Mouse (Mus musculus) kidney, embryonic 15.5 days (tissue): Measurements from ENCODE around the gene Tmem259. TPM values are rescaled to one million over a fixed set of nuclear protein-coding genes. Genes with fewer than 3 reads are reported as not detected.

Experiments
- ATAC-seq: fragments of 200-750 bp; cut with Nextera tagmentation; replicated peaks from 2 replicates; pipeline ENCODE4 v1.8.0; 2017; ENCODE audit warnings: moderate TSS enrichment; ENCODE audit not compliant: low FRiP score
- H3K27ac ChIP-seq: fragments of 300-500 bp; sonication (generic); 2 replicates; pipeline ENCODE4 v1.5.1; 2015; ENCODE audit warnings: mild to moderate bottlenecking, inconsistent platforms
- H3K27me3 ChIP-seq: fragments of 300-500 bp; sonication (generic); 2 replicates; pipeline ENCODE4 v1.6.1; 2015; ENCODE audit warnings: inconsistent platforms
- H3K36me3 ChIP-seq: fragments of 300-500 bp; sonication (generic); 2 replicates; pipeline ENCODE4 v1.6.1; 2015; ENCODE audit warnings: inconsistent platforms
- H3K4me1 ChIP-seq: fragments of 300-500 bp; sonication (generic); 2 replicates; pipeline ENCODE4 v1.6.1; 2015; ENCODE audit warnings: inconsistent platforms
- H3K4me2 ChIP-seq: fragments of 300-500 bp; sonication (generic); 2 replicates; pipeline ENCODE4 v1.6.1; 2015; ENCODE audit warnings: moderate library complexity, mild to moderate bottlenecking, inconsistent platforms
- H3K4me3 ChIP-seq: fragments of 300-500 bp; sonication (generic); replicated peaks from 2 replicates; pipeline ENCODE4 v1.5.1; 2015; ENCODE audit warnings: mild to moderate bottlenecking, inconsistent platforms
- H3K9ac ChIP-seq: fragments of 300-500 bp; sonication (generic); 2 replicates; pipeline ENCODE4 v1.6.1; 2015; ENCODE audit warnings: mild to moderate bottlenecking, inconsistent platforms
- H3K9me3 ChIP-seq: fragments of 300-500 bp; sonication (generic); replicated peaks from 2 replicates; pipeline ENCODE4 v1.6.1; 2016; ENCODE audit warnings: inconsistent platforms
- WGBS: fragments of 180-500 bp; shearing (Covaris S2); methylation state at CpG from one replicate; pipeline ENCODE4 v1.1.7; 2015; ENCODE audit warnings: mixed read lengths; 5-methylcytosine and 5-hydroxymethylcytosine counted together
- polyA plus RNA-seq: library from polyadenylated mRNA; unstranded; fragments of >200 nt; fragmentation: Nextera tagmentation; extraction: Ambion mirVana; gene quantifications from 2 replicates; pipeline ENCODE4 v1.2.1, GENCODE M21; 2015

The Tmem259 gene
- polyA plus RNA-seq, 1 experiment from 2014 or later = 17.5 TPM

GRCm38 (mm10) chr10:79955691-79956090 is 28.4 kb downstream of the Tmem259 start:
- Histone ChIP-seq H3K4me3 (no peak overlapping the region), H3K27ac (0 out of 2 replicates have a peak overlapping the region, but pooled peaks have one; percentile 13), H3K4me2 (no peak overlapping the region), H3K9ac (no peak overlapping the region), H3K27me3 (no peaks in the 10 kb centered on the region), H3K4me1 (peaks cover 28% of the 10 kb centered on the region), H3K9me3 (no peaks in the 10 kb centered on the region), H3K36me3 (peaks cover 32% of the 10 kb centered on the region)
- ATAC-seq = no peak
- 70% methylated on average over 9 of the region's 9 CpGs for whole genome bisulfite sequencing

- no peak overlapping the region for H3K27ac ChIP-seq
- no peaks in the 10 kb centered on the region for H3K27me3 ChIP-seq
- ATAC-seq = no peak
- 86% methylated on average over 6 of the region's 6 CpGs for WGBS
- no peak overlapping the region for H3K9ac ChIP-seq
- H3K4me2 ChIP-seq = no peak overlapping the region
- H3K9me3 ChIP-seq = no peaks in the 10 kb centered on the region
- H3K4me1 ChIP-seq = peaks cover 23% of the 10 kb centered on the region
- H3K36me3 ChIP-seq = peaks cover 50% of the 10 kb centered on the region
- no peak overlapping the region for H3K4me3 ChIP-seq
Observed at GRCm38 (mm10) chr10:79953946-79954345, 30.2 kb downstream of the Tmem259 start.

GRCm38 (mm10) chr10:79950661-79951060 is 33.5 kb downstream of the Tmem259 start:
- 87% methylated on average over 18 of the region's 18 CpGs for WGBS
- H3K4me1 ChIP-seq = peaks cover 22% of the 10 kb centered on the region
- H3K4me3 ChIP-seq = no peak overlapping the region
- H3K27me3 ChIP-seq = no peaks in the 10 kb centered on the region
- H3K9ac ChIP-seq = no peak overlapping the region
- peaks cover 63% of the 10 kb centered on the region for H3K36me3 ChIP-seq
- ATAC-seq = no peak
- H3K9me3 ChIP-seq = no peaks in the 10 kb centered on the region
- no peak overlapping the region for H3K4me2 ChIP-seq
- no peak overlapping the region for H3K27ac ChIP-seq

DNA sequence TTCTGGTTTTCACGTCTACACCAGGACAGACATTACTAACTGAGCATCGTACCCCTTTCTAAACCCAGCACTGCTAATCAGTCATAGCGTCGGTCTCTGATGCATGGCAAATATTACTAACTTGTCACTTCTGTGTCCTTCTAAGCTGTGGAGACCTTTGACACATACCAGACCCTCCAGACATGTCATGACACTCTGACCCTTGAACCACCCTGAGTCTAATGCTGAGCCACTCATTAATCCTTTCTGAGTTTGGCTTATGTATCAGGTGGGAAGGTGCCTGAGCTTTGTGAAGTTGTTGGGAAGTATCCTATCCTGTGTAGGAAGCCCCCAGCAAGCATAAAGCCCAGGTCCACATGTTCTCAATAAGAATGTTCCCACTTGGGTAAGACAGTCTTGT is 34.3 kb downstream of the Tmem259 start:
- Histone ChIP-seq H3K4me2 (no peak overlapping the region), H3K9me3 (no peaks in the 10 kb centered on the region), H3K9ac (no peak overlapping the region), H3K4me3 (no peak overlapping the region), H3K27me3 (no peaks in the 10 kb centered on the region), H3K27ac (no peak overlapping the region), H3K4me1 (peaks cover 29% of the 10 kb centered on the region), H3K36me3 (peaks cover 63% of the 10 kb centered on the region)
- ATAC-seq = no peak
- 79% methylated on average over 4 of the region's 4 CpGs for WGBS

GRCm38 (mm10) chr10:79947502-79947901 is 36.6 kb downstream of the Tmem259 start:
- no peak overlapping the region for H3K4me2 ChIP-seq
- H3K36me3 ChIP-seq = peaks cover 48% of the 10 kb centered on the region
- WGBS = 70% methylated on average over 6 of the region's 6 CpGs
- no peaks in the 10 kb centered on the region for H3K9me3 ChIP-seq
- no peak overlapping the region for H3K9ac ChIP-seq
- no peaks in the 10 kb centered on the region for H3K27me3 ChIP-seq
- 0 out of 2 replicates have a peak overlapping the region, but pooled peaks have one; percentile 94 for H3K27ac ChIP-seq
- no peak for ATAC-seq
- no peak overlapping the region for H3K4me3 ChIP-seq
- H3K4me1 ChIP-seq = peaks cover 53% of the 10 kb centered on the region

- Histone ChIP-seq H3K4me1 (peaks cover 53% of the 10 kb centered on the region), H3K27me3 (no peaks in the 10 kb centered on the region), H3K27ac (peak overlapping the region; percentile 94), H3K4me3 (0 out of 2 replicates have a peak overlapping the region, but pooled peaks have one; percentile 6), H3K4me2 (peak overlapping the region; percentile 35), H3K36me3 (peaks cover 48% of the 10 kb centered on the region), H3K9me3 (no peaks in the 10 kb centered on the region), H3K9ac (no peak overlapping the region; the same call in 1 of the 2 replicates)
- no peak for ATAC-seq
- 13% methylated on average over 7 of the region's 7 CpGs for WGBS
Observed at GRCm38 (mm10) chr10:79946752-79947322, 37.3 kb downstream of the Tmem259 start.

DNA sequence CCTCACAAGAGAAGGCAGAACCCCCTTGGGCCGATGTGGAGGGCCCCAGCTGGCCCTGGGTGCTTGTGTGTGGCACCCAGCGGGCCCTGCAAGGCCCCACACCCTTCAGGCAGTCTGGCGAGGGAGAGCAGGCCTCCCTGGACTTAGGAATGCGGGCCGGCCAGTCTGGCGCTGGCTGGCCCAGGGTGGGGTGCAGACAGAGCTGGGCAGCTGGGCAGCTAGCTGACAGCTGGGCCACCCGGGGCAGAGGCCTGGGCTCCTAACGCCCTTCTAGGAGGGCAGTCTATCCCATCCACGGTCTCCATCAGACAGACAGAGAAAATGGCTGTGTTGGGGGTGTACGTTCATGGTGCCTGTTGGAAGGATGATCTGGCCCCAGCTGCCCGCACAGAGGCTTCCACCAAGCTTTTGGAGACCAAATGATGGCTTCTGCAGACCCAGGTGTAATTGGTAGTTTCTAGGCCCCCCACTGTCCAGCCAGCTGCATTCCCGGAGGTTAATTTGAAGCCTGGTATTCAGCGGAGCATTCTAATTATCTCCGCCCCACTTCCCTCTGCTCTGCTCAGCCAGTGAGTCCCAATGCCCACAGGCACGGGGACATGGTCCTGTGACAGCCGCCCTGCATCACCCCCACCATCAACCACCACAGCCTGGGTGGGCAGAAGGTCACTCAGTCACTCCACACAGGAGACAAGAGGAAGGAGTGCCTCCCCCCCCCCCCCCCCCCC is 38.5 kb downstream of the Tmem259 start:
- H3K9ac ChIP-seq = peak overlapping the region; percentile 22; the same call in 1 of the 2 replicates
- 36% methylated on average over 16 of the region's 16 CpGs for WGBS
- peak overlapping the region; percentile 35 for H3K4me2 ChIP-seq
- peaks cover 47% of the 10 kb centered on the region for H3K36me3 ChIP-seq
- peaks cover 56% of the 10 kb centered on the region for H3K4me1 ChIP-seq
- peak overlapping the region; percentile 94 for H3K27ac ChIP-seq
- H3K9me3 ChIP-seq = no peaks in the 10 kb centered on the region
- H3K4me3 ChIP-seq = peak overlapping the region; percentile 16; the same call in 1 of the 2 replicates
- ATAC-seq = peak; percentile 82
- H3K27me3 ChIP-seq = no peaks in the 10 kb centered on the region

DNA sequence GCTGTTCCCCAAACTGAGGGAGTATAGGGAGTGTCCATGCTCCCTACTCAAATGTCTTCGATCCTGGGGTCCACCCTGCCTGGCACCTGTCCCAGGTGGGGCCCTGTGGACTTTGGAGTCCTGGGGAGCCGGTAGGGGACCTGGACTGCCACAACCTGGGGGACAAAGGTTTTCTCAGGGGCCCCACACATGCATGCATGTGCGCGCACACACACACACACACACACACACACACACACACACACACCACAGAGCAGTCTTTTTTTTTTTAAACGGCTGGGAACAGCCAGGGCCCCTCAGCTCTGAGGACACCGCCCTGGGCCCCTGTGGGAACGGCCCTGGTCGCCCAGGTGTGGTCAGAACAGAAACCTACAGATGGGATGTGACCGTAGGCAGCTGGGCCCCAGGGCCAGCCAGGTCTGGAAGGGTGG is 40.6 kb downstream of the Tmem259 start:
- ATAC-seq = no peak
- Histone ChIP-seq H3K27me3 (no peaks in the 10 kb centered on the region), H3K9me3 (no peaks in the 10 kb centered on the region), H3K4me3 (no peak overlapping the region), H3K27ac (peak overlapping the region; percentile 94), H3K4me1 (peaks cover 77% of the 10 kb centered on the region), H3K4me2 (no peak overlapping the region), H3K9ac (no peak overlapping the region), H3K36me3 (peaks cover 30% of the 10 kb centered on the region)
- 48% methylated on average over 9 of the region's 9 CpGs for WGBS

GRCm38 (mm10) chr10:79942988-79943387 is 41.1 kb downstream of the Tmem259 start:
- Histone ChIP-seq H3K9me3 (no peaks in the 10 kb centered on the region), H3K27ac (peak overlapping the region; percentile 94), H3K4me1 (peaks cover 82% of the 10 kb centered on the region), H3K27me3 (no peaks in the 10 kb centered on the region), H3K4me2 (no peak overlapping the region), H3K9ac (no peak overlapping the region), H3K4me3 (no peak overlapping the region), H3K36me3 (peaks cover 27% of the 10 kb centered on the region)
- no peak for ATAC-seq
- 90% methylated on average over 1 of the region's 1 CpGs for WGBS

DNA sequence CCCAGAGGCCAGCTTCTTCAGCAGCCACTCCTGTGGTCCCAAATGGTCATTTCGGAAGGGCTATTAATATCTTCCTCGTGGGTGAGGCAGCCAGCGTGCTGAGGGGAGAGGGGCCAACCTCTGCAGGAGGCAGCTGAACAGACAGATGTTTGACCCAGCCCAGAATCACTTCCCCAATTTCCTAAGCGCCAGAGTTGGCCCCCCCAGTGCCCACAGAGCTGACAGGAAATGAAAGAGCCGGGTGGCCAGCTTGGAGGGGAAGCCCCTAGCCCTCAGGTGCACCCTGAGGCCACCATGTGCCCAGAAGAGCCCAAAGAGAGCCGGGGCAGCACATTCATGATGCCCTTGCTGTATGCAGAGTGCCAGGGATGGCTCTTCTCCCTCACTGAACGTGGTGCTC is 43.4 kb downstream of the Tmem259 start:
- peaks cover 84% of the 10 kb centered on the region for H3K4me1 ChIP-seq
- no peak overlapping the region for H3K9ac ChIP-seq
- H3K4me2 ChIP-seq = no peak overlapping the region
- H3K27me3 ChIP-seq = no peaks in the 10 kb centered on the region
- H3K4me3 ChIP-seq = no peak overlapping the region
- WGBS = 51% methylated on average over 7 of the region's 7 CpGs
- H3K9me3 ChIP-seq = no peaks in the 10 kb centered on the region
- no peak for ATAC-seq
- H3K27ac ChIP-seq = no peak overlapping the region
- peaks cover 32% of the 10 kb centered on the region for H3K36me3 ChIP-seq

DNA sequence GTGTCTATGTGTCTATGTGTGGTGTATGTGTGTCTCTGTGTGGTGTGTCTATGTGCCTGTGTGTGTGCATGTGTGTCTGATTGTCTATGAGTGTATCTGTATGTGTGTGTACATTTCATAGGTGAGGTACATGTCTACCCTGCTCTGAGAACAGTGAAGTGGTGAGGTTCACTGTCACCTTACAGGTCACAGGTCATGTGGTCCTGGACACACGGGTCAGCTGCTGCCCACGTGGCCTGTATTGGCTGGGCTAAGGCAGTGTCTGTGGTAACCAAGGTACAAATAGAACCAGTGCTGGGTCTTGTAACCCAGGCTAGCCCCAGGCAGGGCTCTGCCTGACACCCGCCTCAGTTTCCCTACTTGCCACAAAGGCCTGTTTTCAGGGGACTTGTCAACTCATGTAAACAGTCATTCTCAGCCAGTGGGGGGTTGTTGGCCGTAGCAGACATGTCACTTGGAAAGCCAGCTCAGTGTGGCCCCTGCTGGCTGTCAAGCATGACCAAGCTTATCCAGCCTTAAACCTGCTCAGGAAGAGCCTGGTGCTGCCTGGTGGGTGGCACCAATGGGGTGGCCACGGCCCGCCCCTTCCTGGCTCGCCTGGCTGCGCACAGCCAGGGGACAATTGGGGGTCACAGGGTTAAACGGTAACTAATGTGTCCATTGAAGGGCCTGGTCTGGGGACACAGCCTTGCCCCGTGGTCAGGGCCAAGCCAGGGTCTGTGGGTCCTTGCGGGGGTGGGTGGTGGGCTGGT is 46.2 kb downstream of the Tmem259 start:
- no peak overlapping the region for H3K9ac ChIP-seq
- H3K36me3 ChIP-seq = peaks cover 52% of the 10 kb centered on the region
- peak overlapping the region; percentile 10; the same call in 1 of the 2 replicates for H3K4me2 ChIP-seq
- no peaks in the 10 kb centered on the region for H3K27me3 ChIP-seq
- H3K27ac ChIP-seq = peak overlapping the region; percentile 91
- peaks cover 84% of the 10 kb centered on the region for H3K4me1 ChIP-seq
- 53% methylated on average over 11 of the region's 11 CpGs for WGBS
- peak; percentile 73 for ATAC-seq
- H3K4me3 ChIP-seq = no peak overlapping the region
- no peaks in the 10 kb centered on the region for H3K9me3 ChIP-seq
